Mouse (Mus musculus): Measurements from ENCODE around the gene 4930438A08Rik. TPM values are rescaled to one million over a fixed set of nuclear protein-coding genes. Genes with fewer than 3 reads are reported as not detected.

Gene 4930438A08Rik
- total RNA-seq, 2 experiments from 2014 or later: not detected

GRCm38 (mm10) chr11:58316768-58317390, 42.3 kb downstream of the 4930438A08Rik start:
- intact Hi-C loops (cut with DNase I): no loop called here
- DNase-seq: no peak

DNA sequence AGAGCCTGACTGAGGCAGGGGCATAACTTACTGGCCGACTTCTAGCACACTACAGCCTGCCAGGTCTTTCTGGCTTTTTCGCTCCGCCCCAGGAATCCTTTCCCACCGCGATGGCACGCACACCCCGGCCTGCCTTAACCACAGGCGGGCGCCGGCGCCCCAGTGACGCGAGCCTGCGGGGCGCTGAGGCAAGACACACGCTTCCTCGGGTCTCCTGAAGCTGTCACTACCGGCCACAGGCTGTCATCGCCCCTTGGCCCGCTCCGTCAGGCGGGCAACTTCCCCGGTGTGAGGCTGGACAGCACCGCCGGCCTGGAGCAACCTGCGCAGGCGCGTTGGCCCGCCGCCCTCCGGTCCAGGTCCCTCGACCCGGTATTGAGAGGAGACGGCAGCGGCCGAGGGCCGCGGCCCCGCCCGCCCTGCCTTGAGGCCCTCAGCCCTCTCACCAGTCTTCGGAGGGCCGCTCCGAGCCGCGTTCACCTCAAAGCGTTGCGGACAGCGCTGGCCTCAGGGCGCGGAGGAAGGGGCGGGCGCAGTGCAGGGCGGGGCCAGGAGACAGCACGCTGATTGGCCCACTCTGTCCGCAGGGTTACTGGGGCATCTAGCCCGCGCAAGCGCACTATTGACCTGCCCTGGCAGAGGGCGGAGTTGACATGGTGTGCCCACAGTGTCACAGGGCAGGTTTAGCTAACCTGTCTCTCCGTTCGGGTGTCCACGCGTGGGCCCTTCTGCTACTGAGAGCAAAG, 48.4 kb downstream of the 4930438A08Rik start:
- peak; percentile 97 for DNase-seq
- intact Hi-C loops (cut with DNase I): loop anchor here (1.0 to 10.0 kb wide), 3 partner anchors 21 to 318 kb away; partner anchors contain the start of genes Cnot8 and Larp1

DNA sequence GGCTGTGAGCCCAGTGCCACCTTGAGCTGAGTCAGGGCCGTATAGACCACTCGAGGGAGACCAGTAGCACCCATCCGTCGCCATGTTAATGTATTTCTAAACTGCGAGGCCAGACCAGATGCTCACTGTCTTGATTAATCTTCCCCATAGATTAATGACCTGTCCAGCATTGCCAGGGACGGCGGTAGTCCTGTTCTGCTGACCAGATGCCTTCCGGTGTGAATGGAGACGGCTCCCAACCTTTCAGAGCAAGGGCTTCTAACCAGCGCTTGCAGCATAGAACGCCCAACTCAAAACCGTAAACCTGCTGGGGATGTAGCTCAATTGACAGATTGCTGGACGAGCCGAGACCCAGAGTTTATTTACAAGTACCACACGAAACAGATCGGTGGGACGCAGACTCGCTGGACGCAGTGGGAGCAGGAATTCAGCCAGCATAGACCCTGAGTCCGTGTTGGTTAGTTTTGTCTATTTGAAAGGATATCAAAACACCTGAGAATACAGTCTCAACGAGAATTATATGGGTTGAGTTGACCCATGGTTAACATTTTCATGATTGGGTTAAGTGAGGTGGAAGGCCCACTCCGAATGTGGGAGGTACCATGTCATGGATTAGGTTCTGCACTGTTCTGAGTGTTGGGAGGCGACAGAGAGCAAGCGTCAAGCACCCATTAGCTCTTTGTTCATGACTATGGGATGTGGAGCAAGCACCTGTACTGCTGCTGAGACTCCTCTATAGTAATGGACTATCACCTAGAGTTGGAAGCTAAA, 49.2 kb downstream of the 4930438A08Rik start:
- intact Hi-C loops (cut with DNase I): loop anchor here (10.0 kb wide), 2 partner anchors 219 to 319 kb away; partner anchors contain the start of genes Cnot8 and Larp1

GRCm38 (mm10) chr11:58324614-58325229, 50.1 kb downstream of the 4930438A08Rik start:
- DNase-seq: no peak

More for the DNA sequence above, 49.2 kb downstream of the 4930438A08Rik start:
- DNase-seq: no peak

GRCm38 (mm10) chr11:58326781-58327180, 52.2 kb downstream of the 4930438A08Rik start:
- no peak for DNase-seq
- intact Hi-C loops (cut with DNase I): loop anchor here (10.0 kb wide), 2 partner anchors 222 to 322 kb away; partner anchors contain the start of genes Cnot8 and Larp1

More at GRCm38 (mm10) chr11:58324614-58325229, 50.1 kb downstream of the 4930438A08Rik start:
- intact Hi-C loops (cut with DNase I): loop anchor here (10.0 kb wide), 2 partner anchors 220 to 320 kb away; partner anchors contain the start of genes Cnot8 and Larp1

- no peak for DNase-seq
- intact Hi-C loops (cut with DNase I): loop anchor here (10.0 kb wide), 2 partner anchors 225 to 325 kb away; partner anchors contain the start of genes Cnot8 and Larp1
Observed at GRCm38 (mm10) chr11:58329906-58330275, 55.3 kb downstream of the 4930438A08Rik start.

GRCm38 (mm10) chr11:58330276-58331148, 55.9 kb downstream of the 4930438A08Rik start, which contains the start of the genes Zfp672 and Sh3bp5l:
Gene Zfp672, minus strand, starts transcription at chr11:58330339.
Gene Sh3bp5l, plus strand, starts transcription at chr11:58330724.
- intact Hi-C loops (cut with DNase I): no loop called here
- DNase-seq: peak; percentile 89 to 93

DNA sequence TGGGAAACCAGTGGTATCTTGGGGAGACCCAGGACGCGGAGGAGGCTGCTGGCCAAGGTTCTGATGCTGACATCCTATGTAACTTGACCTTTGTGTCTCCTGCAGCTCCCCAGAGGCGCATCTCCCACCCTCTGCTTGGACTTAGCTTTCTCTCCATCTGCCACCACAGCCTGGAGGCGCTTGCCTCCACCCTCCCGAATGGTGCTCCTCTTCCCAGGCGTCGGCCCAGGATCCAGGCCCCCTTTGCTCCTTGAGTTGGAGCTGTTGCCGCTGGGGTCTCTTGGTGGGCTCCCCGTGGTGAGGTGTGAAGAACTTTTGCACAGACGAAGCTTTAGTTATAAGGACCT, 56.5 kb downstream of the 4930438A08Rik start:
- no peak for DNase-seq
- intact Hi-C loops (cut with DNase I): no loop called here

- no peak for DNase-seq
- intact Hi-C loops (cut with DNase I): no loop called here
Observed at GRCm38 (mm10) chr11:58331546-58331945, 56.9 kb downstream of the 4930438A08Rik start.

DNA sequence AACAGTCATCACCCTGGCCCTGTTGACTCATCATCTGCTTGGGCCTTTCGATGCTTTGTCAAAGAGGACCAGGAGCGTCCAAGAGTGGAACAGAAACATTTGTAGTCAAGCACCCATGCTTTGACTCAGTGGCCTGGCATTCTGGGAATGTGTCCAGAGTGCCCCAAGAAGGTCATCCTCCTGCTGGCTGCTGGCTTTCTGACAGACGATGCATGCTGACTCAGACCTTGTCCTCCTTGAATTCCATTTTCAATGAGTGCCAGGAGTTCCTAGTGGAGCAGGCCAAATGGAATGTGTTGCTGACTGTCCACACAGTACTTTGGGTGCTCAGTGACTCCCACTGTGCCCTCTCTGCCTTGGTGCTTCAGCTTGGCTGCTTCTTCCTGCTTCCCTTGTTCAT, 60.1 kb downstream of the 4930438A08Rik start:
- DNase-seq: peak; percentile 30 to 44
- intact Hi-C loops (cut with DNase I): no loop called here

Other genes with a start within 250 kb of the 4930438A08Rik start
- not detected for gene Gm12248, start 181.7 kb upstream of the 4930438A08Rik start, total RNA-seq (2021)
- 10 to 100 TPM; 36.5 to 37.4 TPM for gene Cnot8, start 170.6 kb upstream of the 4930438A08Rik start, total RNA-seq (2021)
- gene Gemin5, start 106.3 kb upstream of the 4930438A08Rik start, total RNA-seq (2021): 1 to 10 TPM; 8.3 to 9.9 TPM
- 10 to 100 TPM; 50.3 to 53.8 TPM for gene Mrpl22, start 103.1 kb upstream of the 4930438A08Rik start, total RNA-seq (2021)
- gene Igtp, start 75.2 kb upstream of the 4930438A08Rik start, total RNA-seq (2021): 1 to 10 TPM; 8.7 to 9.2 TPM
- gene Irgm2, start 75.2 kb upstream of the 4930438A08Rik start, total RNA-seq (2021): 10 to 100 TPM; 10.9 to 13.7 TPM
- gene Zfp692, start 32.3 kb downstream of the 4930438A08Rik start, total RNA-seq (2021): 1 to 10 TPM; 3.1 to 4.0 TPM
- gene Zfp672, start 55.5 kb downstream of the 4930438A08Rik start, total RNA-seq (2021): 10 to 100 TPM; 36.4 to 40.8 TPM
- 10 to 100 TPM; 34.5 to 35.5 TPM for gene Sh3bp5l, start 55.9 kb downstream of the 4930438A08Rik start, total RNA-seq (2021)
- gene Lypd8, start 104.2 kb downstream of the 4930438A08Rik start, total RNA-seq (2021): not detected
- gene 1810065E05Rik, start 146.3 kb downstream of the 4930438A08Rik start, total RNA-seq (2021): not detected
- gene Gm12253, start 157.8 kb downstream of the 4930438A08Rik start, total RNA-seq (2021): not detected
- gene Lypd9, start 178.1 kb downstream of the 4930438A08Rik start, total RNA-seq (2021): not detected
- gene Olfr30, start 187.5 kb downstream of the 4930438A08Rik start, total RNA-seq (2021): not detected
- gene Olfr332, start 217.8 kb downstream of the 4930438A08Rik start, total RNA-seq (2021): not detected
- gene Olfr331, start 227.8 kb downstream of the 4930438A08Rik start, total RNA-seq (2021): not detected

Data from heart, postnatal 36 days (tissue).